Mouse (Mus musculus) kidney, adult 2 months (tissue): ENCODE measurements at regions not wholly inside any gene's neighbourhood (a gene's known extent, or its start where the extent isn't known, plus 50 kb on each side); places are given as distances from the start of the nearest gene placed in this dataset.

Experiments used
- DNase-seq: peaks from one replicate; pipeline ENCODE4 v3.0.0; 2021
- H3K27ac ChIP-seq: fragments of 200-500 bp; 2 replicates; pipeline ENCODE4 v1.5.1; 2012; ENCODE audit warnings: low read depth, low read length, control low read depth, inconsistent platforms; ENCODE audit not compliant: insufficient read depth
- H3K27me3 ChIP-seq: fragments of 200-500 bp; replicated peaks from 2 replicates; pipeline ENCODE4 v1.6.1; 2012; ENCODE audit warnings: mild to moderate bottlenecking, moderate library complexity, low read length, inconsistent platforms; ENCODE audit not compliant: control insufficient read depth, insufficient read depth
- H3K36me3 ChIP-seq: fragments of 200-500 bp; 2 replicates; pipeline ENCODE4 v1.6.1; 2012; ENCODE audit warnings: mild to moderate bottlenecking, moderate library complexity, low read length, inconsistent platforms; ENCODE audit not compliant: control insufficient read depth, insufficient read depth
- H3K4me1 ChIP-seq: fragments of 200-500 bp; 2 replicates; pipeline ENCODE4 v1.6.1; 2011; ENCODE audit warnings: low read length; ENCODE audit not compliant: control insufficient read depth, insufficient read depth
- H3K4me3 ChIP-seq: fragments of 200-500 bp; 2 replicates; pipeline ENCODE4 v1.5.1; 2011; ENCODE audit warnings: mild to moderate bottlenecking, low read depth, low read length, control low read depth; ENCODE audit not compliant: insufficient read depth
- CTCF ChIP-seq: fragments of 200-500 bp; conservative IDR thresholded peaks from 2 replicates; pipeline ENCODE4 v1.5.1; 2011; ENCODE audit warnings: low read depth, mild to moderate bottlenecking, control low read depth, low read length, moderate library complexity, mixed read lengths; ENCODE audit not compliant: insufficient read depth, insufficient read length
- POLR2A ChIP-seq: fragments of 200-500 bp; IDR thresholded peaks from one replicate; pipeline ENCODE4 v1.6.1; 2011; ENCODE audit warnings: low read depth, low read length, control low read depth
- WGBS: fragments of 180-500 bp; shearing (Covaris S2); methylation state at CpG from one replicate; pipeline ENCODE4 v1.1.7; 2018; 5-methylcytosine and 5-hydroxymethylcytosine counted together

DNA sequence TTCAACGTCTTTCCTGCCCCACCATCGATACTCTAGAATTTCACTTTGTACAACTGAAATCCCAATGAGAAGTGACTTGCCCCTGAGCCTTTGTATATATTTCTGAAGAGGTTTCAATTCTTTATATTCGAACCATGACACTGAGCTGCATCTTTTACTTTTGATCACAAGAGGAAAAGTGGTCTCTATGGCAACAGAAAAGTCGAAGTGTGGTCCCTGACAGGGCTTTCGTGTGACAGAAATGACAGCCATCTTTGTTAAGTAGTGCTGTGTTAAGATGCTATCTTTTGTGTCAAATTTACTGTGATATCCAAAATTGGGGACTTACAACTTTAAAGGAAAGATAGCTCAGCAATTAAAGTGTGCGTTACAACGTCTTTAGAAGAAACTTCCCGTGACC lies 412.1 kb upstream of the Itga1 start:
- no peaks in the 10 kb centered on the region for H3K36me3 ChIP-seq
- H3K4me3 ChIP-seq, result no peak overlapping the region
- H3K27ac ChIP-seq, result no peak overlapping the region
- no peaks in the 10 kb centered on the region for H3K27me3 ChIP-seq
- TF ChIP-seq POLR2A, result no peak
- TF ChIP-seq CTCF, result no peak
- WGBS, result 54% methylated on average over 8 of the region's 8 CpGs
- no peaks in the 10 kb centered on the region for H3K4me1 ChIP-seq
- no peak for DNase-seq

GRCm38 (mm10) chr13:115512214-115512613 lies 410.4 kb upstream of the Itga1 start:
- Histone ChIP-seq H3K27ac (no peak overlapping the region), H3K27me3 (no peaks in the 10 kb centered on the region), H3K4me3 (no peak overlapping the region), H3K4me1 (no peaks in the 10 kb centered on the region), H3K36me3 (no peaks in the 10 kb centered on the region)
- TF ChIP-seq CTCF, result no peak
- TF ChIP-seq POLR2A, result no peak
- DNase-seq, result no peak

GRCm38 (mm10) chr13:115508646-115509045 lies 406.9 kb upstream of the Itga1 start:
- Histone ChIP-seq H3K27ac (no peak overlapping the region), H3K4me3 (no peak overlapping the region), H3K4me1 (no peaks in the 10 kb centered on the region), H3K36me3 (no peaks in the 10 kb centered on the region), H3K27me3 (no peaks in the 10 kb centered on the region)
- no peak for TF ChIP-seq CTCF
- TF ChIP-seq POLR2A, result no peak
- 7% methylated on average over 3 of the region's 3 CpGs for WGBS
- DNase-seq, result no peak

DNA sequence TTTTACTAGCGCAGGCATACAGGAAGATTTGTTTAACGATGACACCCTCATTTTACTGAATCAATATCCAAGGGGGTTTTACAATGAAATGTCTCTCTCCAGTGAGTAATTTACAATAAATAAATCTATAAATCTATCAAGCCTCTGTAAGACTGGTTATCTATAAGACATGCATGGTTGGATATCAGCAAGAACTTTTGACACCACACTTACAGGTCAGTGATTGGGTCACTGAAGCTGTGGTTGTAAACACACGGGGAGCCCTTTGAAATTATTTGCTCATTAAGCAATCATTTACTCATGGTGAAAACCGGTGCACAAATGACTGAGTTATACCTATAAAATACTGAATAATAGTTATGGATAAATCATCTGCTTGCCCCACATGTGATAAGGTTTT lies 392.6 kb upstream of the Itga1 start:
- WGBS, result 20% methylated on average over 4 of the region's 4 CpGs
- Histone ChIP-seq H3K27me3 (no peaks in the 10 kb centered on the region), H3K36me3 (no peaks in the 10 kb centered on the region), H3K4me1 (no peaks in the 10 kb centered on the region), H3K4me3 (no peak overlapping the region), H3K27ac (no peak overlapping the region)
- TF ChIP-seq POLR2A (no peak), CTCF (no peak)
- no peak for DNase-seq

GRCm38 (mm10) chr13:115475861-115476260 lies 374.1 kb upstream of the Itga1 start:
- WGBS, result 26% methylated on average over 2 of the region's 2 CpGs
- H3K36me3 ChIP-seq, result no peaks in the 10 kb centered on the region
- H3K27ac ChIP-seq, result no peak overlapping the region
- H3K27me3 ChIP-seq, result no peaks in the 10 kb centered on the region
- no peaks in the 10 kb centered on the region for H3K4me1 ChIP-seq
- TF ChIP-seq CTCF, result no peak
- TF ChIP-seq POLR2A, result no peak
- no peak overlapping the region for H3K4me3 ChIP-seq
- DNase-seq, result no peak

GRCm38 (mm10) chr13:115465689-115466088 lies 363.9 kb upstream of the Itga1 start:
- no peak overlapping the region for H3K4me3 ChIP-seq
- no peaks in the 10 kb centered on the region for H3K36me3 ChIP-seq
- no peak overlapping the region for H3K27ac ChIP-seq
- TF ChIP-seq CTCF (no peak), POLR2A (no peak)
- 53% methylated on average over 6 of the region's 6 CpGs for WGBS
- H3K27me3 ChIP-seq, result no peaks in the 10 kb centered on the region
- DNase-seq, result no peak
- no peaks in the 10 kb centered on the region for H3K4me1 ChIP-seq

- Histone ChIP-seq H3K27ac (no peak overlapping the region), H3K4me1 (no peaks in the 10 kb centered on the region), H3K36me3 (no peaks in the 10 kb centered on the region), H3K27me3 (no peaks in the 10 kb centered on the region), H3K4me3 (no peak overlapping the region)
- no peak for DNase-seq
- WGBS, result 10% methylated on average over 1 of the region's 1 CpGs
- TF ChIP-seq CTCF (no peak), POLR2A (no peak)
These were observed 349.5 kb upstream of the Itga1 start for GRCm38 (mm10) chr13:115451244-115451643.
